Mouse (Mus musculus): ENCODE measurements around the gene Map2k5. TPM values are rescaled to one million over a fixed set of nuclear protein-coding genes. Genes with fewer than 3 reads are reported as not detected.

The Map2k5 gene
- polyA plus RNA-seq, 1 experiment from 2014 or later = 38.4 TPM

DNA sequence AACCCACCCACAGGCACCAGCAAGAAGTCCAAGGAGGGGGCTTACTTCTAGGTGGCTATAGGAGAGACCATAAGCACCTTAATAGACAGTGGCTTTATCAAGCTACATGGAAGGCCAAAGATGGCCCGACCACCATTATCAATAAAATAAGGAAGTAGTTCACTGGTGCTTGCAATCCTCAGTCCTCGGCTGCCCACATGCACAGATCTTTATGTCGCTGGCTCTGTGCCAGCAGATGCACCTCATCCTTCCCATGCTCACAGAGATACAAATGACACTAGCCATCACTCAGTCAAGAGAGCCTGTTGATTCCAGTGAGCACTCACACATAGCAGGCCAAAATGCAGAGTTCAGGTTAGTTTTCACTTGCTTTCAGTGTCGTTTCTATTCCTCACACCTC lies 89.0 kb downstream of the Map2k5 start:
- Histone ChIP-seq H3K4me3 (ENCODE audit: low read length) (no peak overlapping the region), H3K9me3 (ENCODE audit: low read length) (no peaks in the 10 kb centered on the region), H3K4me2 (replicated peaks; ENCODE audit: low read depth, low read length) (no peak overlapping the region), H3K27ac (ENCODE audit: low read length) (no peak overlapping the region), H3K36me3 (ENCODE audit: insufficient read depth, low read length) (0 out of 2 replicates have a peak, but pooled peaks cover 2% of the 10 kb centered on the region), H3K27me3 (ENCODE audit: insufficient read depth, low read length) (no peaks in the 10 kb centered on the region), H3K9ac (replicated peaks; ENCODE audit: low read length) (no peak overlapping the region), H3K4me1 (ENCODE audit: insufficient read depth, low read length) (peaks cover 2% of the 10 kb centered on the region; the same call in 1 of the 2 replicates)
- WGBS = 81% methylated on average over 4 of the region's 4 CpGs
- no peak for ATAC-seq (ENCODE audit: low FRiP score, low TSS enrichment)

DNA sequence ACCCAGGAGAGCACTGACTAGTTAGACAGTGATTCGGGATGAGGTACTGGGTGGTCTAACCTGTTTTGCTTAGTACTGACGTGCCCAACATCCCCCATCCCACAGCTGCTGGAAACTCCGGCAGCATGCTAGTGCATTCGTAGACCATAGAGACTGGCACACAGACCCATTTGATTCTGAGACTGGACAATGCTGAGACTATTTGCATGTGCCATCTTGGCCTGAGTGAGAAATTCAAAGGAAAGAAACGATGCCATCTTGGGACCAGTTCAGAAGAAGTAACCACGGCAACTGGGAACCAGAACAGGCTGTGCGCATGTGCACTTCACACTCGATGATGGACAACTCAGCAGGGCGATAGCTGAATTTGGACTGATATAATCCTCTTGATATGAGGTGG lies 93.3 kb downstream of the Map2k5 start:
- Histone ChIP-seq H3K9ac (replicated peaks; ENCODE audit: low read length) (no peak overlapping the region), H3K4me3 (ENCODE audit: low read length) (no peak overlapping the region), H3K27ac (ENCODE audit: low read length) (no peak overlapping the region), H3K36me3 (ENCODE audit: insufficient read depth, low read length) (peaks cover 12% of the 10 kb centered on the region), H3K9me3 (ENCODE audit: low read length) (no peaks in the 10 kb centered on the region), H3K27me3 (ENCODE audit: insufficient read depth, low read length) (no peaks in the 10 kb centered on the region), H3K4me1 (ENCODE audit: insufficient read depth, low read length) (no peaks in the 10 kb centered on the region), H3K4me2 (replicated peaks; ENCODE audit: low read depth, low read length) (no peak overlapping the region)
- WGBS = 93% methylated on average over 9 of the region's 9 CpGs
- no peak for ATAC-seq (ENCODE audit: low FRiP score, low TSS enrichment)

DNA sequence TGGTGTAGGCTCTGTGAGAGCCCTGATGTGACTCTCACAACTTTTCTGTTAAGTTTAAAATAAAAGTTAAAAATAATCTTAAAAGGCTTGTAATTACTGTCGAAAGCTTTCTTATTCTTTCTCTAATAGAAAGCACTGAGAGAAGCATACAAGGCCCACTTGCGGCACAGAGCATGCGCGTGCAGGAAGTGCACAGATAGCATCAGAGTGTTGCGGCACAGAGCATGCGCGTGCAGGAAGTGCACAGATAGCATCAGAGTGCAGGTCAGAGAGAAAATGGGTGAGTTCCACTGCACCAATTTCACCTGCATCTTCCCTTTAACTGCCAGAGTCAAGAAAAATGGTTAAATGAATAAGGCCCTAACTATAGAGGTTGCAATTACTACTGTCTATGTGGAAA lies 95.7 kb downstream of the Map2k5 start:
- H3K9ac ChIP-seq (replicated peaks; ENCODE audit: low read length) = no peak overlapping the region
- no peak overlapping the region for H3K27ac ChIP-seq (ENCODE audit: low read length)
- H3K9me3 ChIP-seq (ENCODE audit: low read length) = no peaks in the 10 kb centered on the region
- peaks cover 12% of the 10 kb centered on the region for H3K36me3 ChIP-seq (ENCODE audit: insufficient read depth, low read length)
- no peak overlapping the region for H3K4me2 ChIP-seq (replicated peaks; ENCODE audit: low read depth, low read length)
- H3K4me1 ChIP-seq (ENCODE audit: insufficient read depth, low read length) = no peaks in the 10 kb centered on the region
- no peak for ATAC-seq (ENCODE audit: low FRiP score, low TSS enrichment)
- WGBS = 91% methylated on average over 7 of the region's 7 CpGs
- no peak overlapping the region for H3K4me3 ChIP-seq (ENCODE audit: low read length)
- H3K27me3 ChIP-seq (ENCODE audit: insufficient read depth, low read length) = no peaks in the 10 kb centered on the region

DNA sequence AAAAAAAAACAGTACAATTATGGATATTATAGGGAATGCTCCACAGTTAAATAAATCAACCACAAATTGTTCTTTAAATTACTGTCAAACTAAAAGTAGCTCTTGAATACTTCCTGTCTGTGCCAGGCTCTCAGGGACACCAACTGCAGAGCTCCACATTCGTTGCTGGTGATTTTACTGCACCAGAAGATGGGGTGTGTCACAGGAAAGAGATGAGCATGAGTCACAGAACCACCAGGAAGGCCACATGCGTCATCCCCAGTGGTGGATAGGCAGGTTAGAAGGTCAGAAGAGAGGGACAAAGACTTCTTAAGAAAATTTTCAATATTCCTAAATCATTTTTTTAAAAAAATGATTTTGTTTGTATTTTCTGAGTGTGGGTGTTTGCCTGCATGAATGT lies 96.6 kb downstream of the Map2k5 start:
- 71% methylated on average over 2 of the region's 2 CpGs for WGBS
- H3K9ac ChIP-seq (replicated peaks; ENCODE audit: low read length) = no peak overlapping the region
- H3K27ac ChIP-seq (ENCODE audit: low read length) = no peak overlapping the region
- H3K36me3 ChIP-seq (ENCODE audit: insufficient read depth, low read length) = peaks cover 12% of the 10 kb centered on the region
- no peak overlapping the region for H3K4me3 ChIP-seq (ENCODE audit: low read length)
- H3K9me3 ChIP-seq (ENCODE audit: low read length) = no peaks in the 10 kb centered on the region
- no peak overlapping the region for H3K4me2 ChIP-seq (replicated peaks; ENCODE audit: low read depth, low read length)
- no peak for ATAC-seq (ENCODE audit: low FRiP score, low TSS enrichment)
- H3K4me1 ChIP-seq (ENCODE audit: insufficient read depth, low read length) = no peaks in the 10 kb centered on the region
- no peaks in the 10 kb centered on the region for H3K27me3 ChIP-seq (ENCODE audit: insufficient read depth, low read length)

DNA sequence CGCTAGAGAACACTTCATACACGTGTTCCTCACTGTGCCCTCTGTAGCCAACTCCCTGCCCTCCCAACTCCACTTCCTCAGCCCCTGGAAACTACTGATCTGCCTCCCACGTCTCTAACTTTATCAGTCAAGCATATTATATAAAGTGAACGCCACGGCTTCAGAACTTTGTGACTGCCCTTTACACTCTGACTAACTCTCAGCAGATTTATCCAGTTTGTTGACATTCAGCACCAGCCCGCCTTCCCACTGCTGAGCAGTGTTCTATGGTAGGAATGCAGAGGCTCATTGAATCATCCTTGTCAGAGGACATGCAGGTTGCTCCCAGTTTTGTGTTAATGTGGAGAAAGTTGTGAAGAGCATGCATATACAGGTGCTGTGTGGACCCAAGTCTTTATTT lies 103.9 kb downstream of the Map2k5 start:
- H3K4me1 ChIP-seq (ENCODE audit: insufficient read depth, low read length) = no peaks in the 10 kb centered on the region
- WGBS = 35% methylated on average over 6 of the region's 6 CpGs
- ATAC-seq (ENCODE audit: low FRiP score, low TSS enrichment) = no peak
- no peak overlapping the region for H3K27ac ChIP-seq (ENCODE audit: low read length)
- no peaks in the 10 kb centered on the region for H3K27me3 ChIP-seq (ENCODE audit: insufficient read depth, low read length)
- no peaks in the 10 kb centered on the region for H3K36me3 ChIP-seq (ENCODE audit: insufficient read depth, low read length)
- H3K9ac ChIP-seq (replicated peaks; ENCODE audit: low read length) = no peak overlapping the region
- no peak overlapping the region for H3K4me2 ChIP-seq (replicated peaks; ENCODE audit: low read depth, low read length)
- H3K9me3 ChIP-seq (ENCODE audit: low read length) = no peaks in the 10 kb centered on the region
- H3K4me3 ChIP-seq (ENCODE audit: low read length) = no peak overlapping the region

DNA sequence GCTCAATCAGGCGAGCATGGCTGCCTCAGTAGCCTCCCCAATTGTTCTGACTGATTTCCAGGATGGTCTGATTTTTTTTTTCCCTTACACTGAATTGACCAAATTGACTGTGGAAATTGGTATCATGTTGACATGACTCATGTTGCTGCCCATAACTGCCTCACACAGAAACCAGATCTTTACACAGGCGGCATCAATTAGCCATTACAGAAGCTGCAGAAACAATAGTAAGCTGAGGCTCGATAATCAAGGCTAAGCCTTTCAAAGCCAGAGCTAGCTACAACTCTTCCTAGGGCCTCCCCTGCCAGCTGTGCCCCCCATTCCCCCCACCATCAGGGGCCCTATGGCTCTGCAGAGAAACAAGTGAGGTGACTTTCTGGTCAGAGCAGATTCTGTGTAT lies 107.9 kb downstream of the Map2k5 start:
- Histone ChIP-seq H3K27me3 (ENCODE audit: insufficient read depth, low read length) (no peaks in the 10 kb centered on the region), H3K27ac (ENCODE audit: low read length) (no peak overlapping the region), H3K36me3 (ENCODE audit: insufficient read depth, low read length) (no peaks in the 10 kb centered on the region), H3K9ac (replicated peaks; ENCODE audit: low read length) (no peak overlapping the region), H3K4me2 (replicated peaks; ENCODE audit: low read depth, low read length) (no peak overlapping the region), H3K9me3 (ENCODE audit: low read length) (no peaks in the 10 kb centered on the region), H3K4me1 (ENCODE audit: insufficient read depth, low read length) (no peaks in the 10 kb centered on the region), H3K4me3 (ENCODE audit: low read length) (no peak overlapping the region)
- 76% methylated on average over 3 of the region's 3 CpGs for WGBS
- ATAC-seq (ENCODE audit: low FRiP score, low TSS enrichment) = no peak

DNA sequence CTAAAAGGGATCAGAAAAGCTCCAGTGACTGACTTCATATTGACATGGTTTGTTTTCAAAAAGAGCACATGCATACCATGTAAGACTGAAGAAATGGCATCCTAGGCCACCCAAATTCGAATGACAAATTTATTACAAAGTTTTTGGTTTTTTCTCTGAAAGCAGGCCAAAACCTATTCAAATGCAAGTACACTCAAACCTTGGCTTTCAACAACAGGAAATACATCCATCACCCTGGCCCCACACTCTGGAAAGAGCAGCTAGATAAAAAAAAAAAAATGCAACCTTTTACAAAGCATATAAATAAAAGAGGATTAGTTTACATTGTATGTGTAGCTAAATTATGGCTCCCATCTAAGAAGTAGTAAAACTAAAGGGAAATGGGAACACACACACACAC lies 114.5 kb downstream of the Map2k5 start:
- Histone ChIP-seq H3K4me1 (ENCODE audit: insufficient read depth, low read length) (peaks cover 4% of the 10 kb centered on the region; the same call in 1 of the 2 replicates), H3K27ac (ENCODE audit: low read length) (no peak overlapping the region), H3K4me3 (ENCODE audit: low read length) (no peak overlapping the region), H3K9ac (replicated peaks; ENCODE audit: low read length) (no peak overlapping the region), H3K4me2 (replicated peaks; ENCODE audit: low read depth, low read length) (no peak overlapping the region), H3K36me3 (ENCODE audit: insufficient read depth, low read length) (no peaks in the 10 kb centered on the region; the same call in 1 of the 2 replicates), H3K27me3 (ENCODE audit: insufficient read depth, low read length) (no peaks in the 10 kb centered on the region), H3K9me3 (ENCODE audit: low read length) (no peaks in the 10 kb centered on the region)
- ATAC-seq (ENCODE audit: low FRiP score, low TSS enrichment) = no peak
- WGBS = 51% methylated on average over 1 of the region's 1 CpGs

DNA sequence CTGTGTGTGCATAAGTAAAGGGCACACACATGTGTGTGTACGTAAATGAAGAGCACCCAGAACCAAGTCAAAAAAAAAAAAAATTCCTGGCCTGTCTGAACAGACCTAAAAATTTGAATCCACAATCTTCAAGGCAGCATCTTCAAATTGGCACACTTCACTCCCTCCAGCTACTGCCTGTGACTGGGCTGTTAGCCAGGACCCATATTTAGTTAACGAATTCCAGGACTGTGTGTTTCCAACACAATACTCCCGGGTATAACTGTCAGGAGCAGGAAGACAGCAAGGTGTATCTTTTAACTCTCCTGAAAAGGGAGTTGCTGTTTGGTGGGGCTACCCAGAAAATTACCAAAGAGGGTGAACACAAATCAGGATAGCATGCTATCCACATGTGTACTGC lies 118.9 kb downstream of the Map2k5 start:
- H3K36me3 ChIP-seq (ENCODE audit: insufficient read depth, low read length) = peaks cover 12% of the 10 kb centered on the region; the same call in 1 of the 2 replicates
- H3K9ac ChIP-seq (replicated peaks; ENCODE audit: low read length) = no peak overlapping the region
- peaks cover 4% of the 10 kb centered on the region; the same call in 1 of the 2 replicates for H3K4me1 ChIP-seq (ENCODE audit: insufficient read depth, low read length)
- no peak overlapping the region for H3K27ac ChIP-seq (ENCODE audit: low read length)
- H3K4me3 ChIP-seq (ENCODE audit: low read length) = no peak overlapping the region
- no peaks in the 10 kb centered on the region for H3K27me3 ChIP-seq (ENCODE audit: insufficient read depth, low read length)
- no peak for ATAC-seq (ENCODE audit: low FRiP score, low TSS enrichment)
- H3K9me3 ChIP-seq (ENCODE audit: low read length) = no peaks in the 10 kb centered on the region
- WGBS = 70% methylated on average over 3 of the region's 3 CpGs
- H3K4me2 ChIP-seq (replicated peaks; ENCODE audit: low read depth, low read length) = no peak overlapping the region

DNA sequence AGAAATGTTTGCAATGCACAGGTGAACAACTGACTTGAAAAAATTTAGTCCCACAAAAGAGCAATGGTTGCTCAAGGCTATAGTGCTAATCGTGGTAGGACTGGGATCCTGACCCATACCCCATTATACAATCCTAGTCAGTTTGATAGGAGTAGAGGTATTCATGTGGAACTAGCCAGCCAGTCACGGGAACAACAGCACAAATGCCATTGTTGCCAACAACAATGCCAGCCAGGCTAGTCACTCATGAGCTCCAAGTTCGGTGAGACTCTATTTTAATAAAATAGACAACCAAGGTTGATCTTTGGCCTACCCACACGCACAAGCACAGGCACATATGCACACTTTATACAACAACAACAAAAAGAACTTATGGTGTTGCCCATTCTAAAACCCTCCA lies 120.0 kb downstream of the Map2k5 start:
- ATAC-seq (ENCODE audit: low FRiP score, low TSS enrichment) = no peak
- 79% methylated on average over 4 of the region's 4 CpGs for WGBS
- Histone ChIP-seq H3K27ac (ENCODE audit: low read length) (no peak overlapping the region), H3K4me1 (ENCODE audit: insufficient read depth, low read length) (no peaks in the 10 kb centered on the region; the same call in 1 of the 2 replicates), H3K9me3 (ENCODE audit: low read length) (no peaks in the 10 kb centered on the region), H3K9ac (replicated peaks; ENCODE audit: low read length) (no peak overlapping the region), H3K4me2 (replicated peaks; ENCODE audit: low read depth, low read length) (no peak overlapping the region), H3K36me3 (ENCODE audit: insufficient read depth, low read length) (peaks cover 12% of the 10 kb centered on the region; the same call in 1 of the 2 replicates), H3K27me3 (ENCODE audit: insufficient read depth, low read length) (no peaks in the 10 kb centered on the region), H3K4me3 (ENCODE audit: low read length) (no peak overlapping the region)

DNA sequence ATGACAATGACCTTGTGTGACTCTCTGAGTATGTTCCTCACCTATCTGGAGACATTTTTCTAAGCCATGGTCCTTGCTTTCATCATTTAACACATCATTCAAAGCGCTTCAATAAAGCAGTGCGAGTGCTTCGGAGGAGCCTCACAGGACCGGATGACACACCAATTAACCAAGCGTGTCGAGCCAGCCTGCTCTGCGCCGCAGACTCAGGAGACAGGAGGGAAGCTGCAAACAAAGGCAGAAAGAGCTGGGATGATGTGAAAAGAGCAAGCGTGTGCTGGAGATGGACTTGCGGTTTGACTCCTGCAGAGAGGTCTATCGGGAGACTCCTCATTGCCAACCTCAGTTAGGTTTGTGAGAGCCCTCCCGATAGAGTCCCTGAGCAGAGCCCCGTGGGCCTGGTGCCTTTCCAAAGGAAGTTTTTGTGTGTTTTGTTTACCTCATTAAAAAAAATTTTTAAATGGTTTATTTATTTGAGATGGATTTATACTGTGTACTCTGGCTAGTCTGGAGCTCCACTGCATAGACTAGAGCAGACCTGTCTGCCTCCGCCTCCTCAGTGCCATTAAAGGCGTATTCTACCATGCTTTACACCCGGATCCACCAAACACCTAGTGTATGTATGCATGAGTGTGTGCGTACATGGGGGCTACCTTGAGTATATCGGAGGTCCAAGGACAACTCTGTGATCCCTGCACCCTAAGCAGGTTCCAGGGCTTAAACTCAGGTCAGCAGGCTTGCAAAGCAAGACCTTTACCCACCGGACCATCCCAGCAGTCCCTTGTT lies 126.7 kb downstream of the Map2k5 start:
- H3K36me3 ChIP-seq (ENCODE audit: insufficient read depth, low read length) = peaks cover 6% of the 10 kb centered on the region; the same call in 1 of the 2 replicates
- H3K27me3 ChIP-seq (ENCODE audit: insufficient read depth, low read length) = no peaks in the 10 kb centered on the region
- H3K4me2 ChIP-seq (replicated peaks; ENCODE audit: low read depth, low read length) = no peak overlapping the region
- no peaks in the 10 kb centered on the region for H3K4me1 ChIP-seq (ENCODE audit: insufficient read depth, low read length)
- no peak overlapping the region for H3K27ac ChIP-seq (ENCODE audit: low read length)
- ATAC-seq (ENCODE audit: low FRiP score, low TSS enrichment) = no peak
- no peak overlapping the region for H3K9ac ChIP-seq (replicated peaks; ENCODE audit: low read length)
- H3K9me3 ChIP-seq (ENCODE audit: low read length) = no peaks in the 10 kb centered on the region
- 60% methylated on average over 19 of the region's 19 CpGs for WGBS
- no peak overlapping the region for H3K4me3 ChIP-seq (ENCODE audit: low read length)

Data from kidney, embryonic 16.5 days (tissue).